Mouse (Mus musculus): ENCODE measurements around the gene Scap.
"Not testable (repeated sequence)": the region's sequence is repeated elsewhere in the genome, so short reads cannot be mapped to it uniquely, and the experiment has no call there.

The Scap gene

GRCm38 (mm10) chr9:110333896-110334259 lies 790 bp downstream of the Scap start:
- no peak for DNase-seq

GRCm38 (mm10) chr9:110334849-110335248 lies 1.8 kb downstream of the Scap start:
- DNase-seq: no peak

GRCm38 (mm10) chr9:110340037-110340750 lies 7.1 kb downstream of the Scap start:
- no peak for DNase-seq

DNA sequence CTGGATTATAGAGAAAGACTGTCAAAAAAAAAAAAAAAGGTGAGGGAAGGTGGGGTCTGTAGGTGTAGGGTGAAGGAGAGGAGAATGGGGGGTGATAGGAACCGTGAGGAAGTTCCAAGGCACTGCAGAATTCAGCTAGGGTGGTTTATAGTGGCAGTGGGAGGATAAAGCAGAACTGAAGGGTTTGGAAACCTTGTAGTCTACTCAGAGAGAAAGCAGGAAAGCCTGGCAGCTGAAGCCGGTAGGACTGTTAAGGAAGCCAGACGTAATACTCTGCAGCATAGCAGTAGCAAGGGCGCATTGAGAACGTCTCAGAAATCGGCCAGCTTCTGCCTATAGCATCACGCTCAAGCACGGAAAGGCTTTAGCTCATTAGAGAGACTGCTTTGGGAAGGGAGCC lies 8.9 kb downstream of the Scap start:
- DNase-seq: no peak

DNA sequence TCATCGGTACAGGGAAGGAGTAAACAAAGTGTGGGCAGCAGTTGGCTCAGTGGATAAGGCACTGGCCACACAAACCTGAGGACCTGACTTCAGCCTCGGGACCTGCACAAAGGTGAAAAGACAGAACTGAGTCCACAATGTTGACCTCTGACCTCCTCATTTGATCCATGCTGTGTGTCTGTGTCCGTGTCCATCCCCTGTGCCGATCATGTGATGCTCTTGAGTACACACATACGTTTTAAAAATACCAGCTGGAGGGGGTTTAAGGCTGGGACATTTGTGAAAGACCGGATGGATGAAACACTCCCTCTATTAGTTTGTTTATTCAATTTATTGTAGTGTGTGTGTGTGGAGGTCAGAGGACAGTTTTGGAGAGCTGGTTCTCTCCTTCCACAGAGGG lies 10.7 kb downstream of the Scap start:
- no peak for DNase-seq

DNA sequence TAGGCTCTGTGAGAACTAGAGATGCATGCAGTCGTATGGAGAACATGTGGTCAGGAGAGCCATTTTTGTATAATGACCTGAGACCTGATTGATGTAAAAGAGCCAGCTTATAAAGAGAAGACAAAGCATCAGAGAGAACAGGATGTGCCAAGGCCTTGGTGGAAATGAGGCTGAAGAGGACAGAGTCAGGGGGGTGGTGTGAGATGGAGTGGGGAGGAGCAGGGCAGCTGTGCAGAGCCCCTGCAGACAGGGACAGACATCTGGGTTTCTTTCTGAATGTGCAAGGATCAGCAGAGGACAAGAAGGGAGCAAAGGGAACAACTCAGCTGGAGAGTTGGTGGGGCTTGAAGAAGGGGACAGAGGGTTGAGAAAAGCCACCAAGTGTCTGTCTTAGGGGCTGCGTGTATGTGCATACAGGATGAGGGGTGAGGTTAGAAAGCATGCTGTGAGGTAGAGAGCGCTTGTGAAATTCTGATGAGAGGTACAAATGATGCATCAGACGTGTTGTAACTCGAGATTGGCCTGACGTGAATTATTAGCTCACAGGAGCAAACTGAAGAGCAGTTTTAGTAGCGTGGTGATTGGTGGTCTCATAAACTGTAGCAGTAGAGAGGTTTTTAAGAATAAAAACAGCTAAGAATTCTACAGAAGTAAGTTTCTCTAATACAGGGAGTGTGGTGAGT lies 12.1 kb downstream of the Scap start:
- no peak for DNase-seq

DNA sequence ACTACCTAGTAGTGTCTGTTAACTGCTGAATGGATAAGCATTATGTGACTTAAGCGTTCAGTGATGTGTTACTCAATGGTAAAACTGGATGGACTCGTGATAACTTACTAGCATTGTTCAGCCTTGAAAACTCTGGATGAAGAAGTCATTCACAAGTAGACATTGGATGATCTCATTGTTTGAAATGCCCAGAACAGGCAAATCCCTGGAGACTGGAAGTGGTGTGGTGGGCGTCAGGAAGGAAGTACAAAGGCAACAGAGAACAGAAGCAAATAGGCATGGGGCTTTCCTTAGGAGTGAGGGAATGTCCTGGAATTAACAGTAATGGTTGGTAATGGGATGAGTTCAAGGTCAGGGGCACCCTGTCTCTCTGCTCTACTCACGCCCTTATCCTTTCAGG lies 15.8 kb downstream of the Scap start:
- DNase-seq: no peak

DNA sequence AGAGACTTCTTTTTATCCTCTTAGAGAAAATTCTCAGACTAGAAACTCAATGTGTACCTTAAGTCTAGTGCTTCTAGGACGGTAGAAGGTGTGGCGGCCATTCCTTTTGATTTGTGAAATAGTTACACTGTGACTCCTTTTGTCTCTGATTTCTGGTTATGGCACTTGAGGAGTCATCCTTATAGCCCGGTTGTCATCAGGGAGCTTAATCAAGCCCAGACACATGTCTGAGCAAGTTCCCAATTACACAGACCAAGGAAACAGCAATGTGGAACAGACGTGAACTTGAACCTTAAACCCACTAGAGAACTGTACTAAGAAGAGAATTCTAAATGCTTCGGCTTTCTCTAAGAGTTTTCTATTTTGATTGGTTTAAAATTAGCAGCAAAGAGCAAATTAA lies 17.1 kb downstream of the Scap start:
- no peak for DNase-seq

- no peak for DNase-seq
These were observed 17.5 kb downstream of the Scap start for GRCm38 (mm10) chr9:110350612-110351011.

- DNase-seq: no peak
These were observed 18.3 kb downstream of the Scap start for GRCm38 (mm10) chr9:110351350-110351749.

DNA sequence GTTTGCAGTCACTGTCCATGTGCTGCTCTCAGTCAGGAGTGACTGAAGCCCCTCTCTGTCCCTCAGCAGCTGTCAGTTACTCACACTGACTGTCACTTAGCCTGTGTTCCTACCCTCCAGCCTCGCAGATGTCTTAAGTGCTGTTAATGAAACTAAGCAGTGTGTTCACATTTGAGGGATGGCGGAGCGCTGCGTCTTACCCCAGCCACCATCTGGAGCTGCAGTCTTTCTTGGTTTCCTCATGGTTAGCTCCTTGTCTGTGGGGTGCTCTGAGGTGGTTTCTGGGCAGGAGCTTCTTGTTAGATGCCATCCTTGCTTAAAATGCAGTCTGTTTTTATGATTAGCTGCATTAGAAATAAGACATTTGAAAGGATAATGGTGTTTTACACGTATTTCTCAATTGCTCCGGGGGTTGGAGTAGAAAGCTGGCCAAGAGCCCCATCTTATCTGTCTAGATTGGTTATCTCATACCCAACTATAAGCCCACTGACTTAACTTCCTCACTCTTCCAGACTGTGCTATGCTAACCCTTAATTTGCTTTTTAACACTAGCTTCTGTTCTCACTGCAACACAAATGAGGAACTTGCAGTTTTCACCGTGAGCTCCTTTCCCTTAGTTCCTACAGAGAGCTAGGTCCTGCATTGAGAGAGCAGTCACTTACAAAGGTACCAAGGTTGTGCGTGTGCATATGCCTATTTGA lies 19.0 kb downstream of the Scap start:
- no peak for DNase-seq

- no peak for DNase-seq
These were observed 25.3 kb downstream of the Scap start for GRCm38 (mm10) chr9:110358341-110358740.

- DNase-seq: no peak
These were observed 28.2 kb downstream of the Scap start for GRCm38 (mm10) chr9:110361299-110361698.

DNA sequence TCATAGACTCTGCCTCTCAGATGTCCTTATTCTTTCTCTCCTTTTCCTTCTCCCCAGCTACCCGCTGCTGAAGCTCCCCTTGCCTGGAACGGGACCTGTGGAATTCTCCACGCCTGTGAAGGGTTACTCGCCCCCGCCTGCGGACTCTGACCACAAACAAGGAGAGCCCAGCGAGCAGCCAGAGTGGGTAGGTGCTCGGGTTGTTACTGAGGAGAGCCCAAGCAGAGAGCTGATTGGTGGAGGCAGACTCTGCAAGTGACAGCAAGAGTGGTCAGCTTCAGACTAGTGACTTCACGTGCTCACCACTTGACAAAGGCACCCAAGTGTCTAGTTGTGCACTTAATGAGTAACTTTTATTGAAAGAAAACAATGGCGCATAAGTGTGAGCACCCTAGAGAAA lies 29.2 kb downstream of the Scap start:
- no peak for DNase-seq

DNA sequence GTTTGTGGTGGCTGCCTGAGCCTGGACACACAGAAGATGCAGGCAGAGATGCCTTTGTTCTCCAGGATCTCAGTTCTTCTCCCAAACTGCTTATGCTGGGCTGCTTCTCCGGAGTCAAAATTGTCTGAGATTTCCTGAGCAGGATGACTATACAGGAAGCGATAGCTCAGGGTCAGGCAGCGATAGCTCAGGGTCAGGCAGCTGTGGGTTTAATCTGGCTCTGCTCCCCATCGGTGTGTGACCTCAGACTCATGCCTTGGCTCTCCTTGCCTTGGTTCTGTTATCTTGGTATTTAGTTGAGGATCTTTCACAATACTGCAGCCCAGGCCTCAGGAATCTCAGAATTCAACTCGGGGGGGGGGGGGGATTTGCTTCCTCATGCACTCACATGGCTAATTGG lies 33.7 kb downstream of the Scap start:
- DNase-seq: no peak

- DNase-seq: no peak
These were observed 36.8 kb downstream of the Scap start for GRCm38 (mm10) chr9:110369860-110370259.

GRCm38 (mm10) chr9:110373871-110374270 lies 40.8 kb downstream of the Scap start:
- no peak for DNase-seq

GRCm38 (mm10) chr9:110375668-110376067 lies 42.6 kb downstream of the Scap start:
- no peak for DNase-seq

GRCm38 (mm10) chr9:110377655-110378054 lies 44.6 kb downstream of the Scap start:
- not testable (repeated sequence) for DNase-seq

DNA sequence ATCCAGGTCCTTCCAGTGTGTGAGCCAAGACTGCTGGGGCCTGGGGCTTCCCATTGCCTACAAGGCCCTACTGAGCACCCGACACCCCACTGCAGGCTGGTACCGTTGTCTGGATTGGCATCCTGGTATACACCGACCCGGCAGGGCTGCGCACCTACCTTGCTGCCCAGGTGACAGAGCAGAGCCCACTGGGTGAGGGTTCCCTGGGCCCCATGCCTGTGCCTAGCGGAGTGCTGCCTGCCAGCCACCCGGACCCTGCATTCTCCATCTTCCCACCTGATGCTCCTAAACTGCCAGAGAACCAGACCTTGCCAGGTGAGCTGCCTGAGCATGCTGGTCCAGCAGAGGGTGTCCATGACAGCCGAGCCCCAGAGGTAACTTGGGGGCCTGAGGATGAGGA lies 46.3 kb downstream of the Scap start:
- DNase-seq: no peak

- DNase-seq: no peak
These were observed 47.6 kb downstream of the Scap start for GRCm38 (mm10) chr9:110380662-110381061.

GRCm38 (mm10) chr9:110381292-110381691 lies 48.2 kb downstream of the Scap start:
- no peak for DNase-seq

GRCm38 (mm10) chr9:110384369-110384929 lies 51.4 kb downstream of the Scap start:
- DNase-seq: no peak

GRCm38 (mm10) chr9:110388011-110388410 lies 54.9 kb downstream of the Scap start:
- no peak for DNase-seq
